Mouse (Mus musculus): ENCODE data around the gene Kcnmb2. TPM values are rescaled to one million over a fixed set of nuclear protein-coding genes. Genes with fewer than 3 reads are reported as not detected.

Gene Kcnmb2
- total and polyA plus RNA-seq, 3 experiments: not detected

DNA sequence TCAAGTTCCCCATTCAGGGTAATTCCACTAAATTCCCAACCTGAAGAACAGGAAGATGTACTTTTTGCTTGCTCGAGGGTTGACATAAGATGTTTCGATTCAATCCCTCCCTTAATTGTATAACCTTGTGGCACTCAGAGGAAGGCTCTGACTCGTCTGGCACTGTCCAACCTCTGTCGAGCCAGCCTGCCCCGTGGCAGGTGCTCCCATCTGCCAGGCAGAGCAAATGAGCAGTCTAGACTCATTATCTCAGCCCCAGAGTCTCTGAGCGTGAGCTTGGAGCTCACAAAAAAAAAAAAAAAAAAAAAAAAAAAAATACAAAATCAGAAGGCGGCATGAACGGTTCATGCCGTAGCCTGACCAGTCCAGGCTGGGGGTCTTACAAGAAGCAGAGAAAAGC, 130.1 kb downstream of the Kcnmb2 start:
- Histone ChIP-seq H3K4me3 (replicated peaks in 1 of 3; ENCODE audit: low read depth in 2 of 3, low read length in 2 of 3, poor library complexity in 1 of 3) (no peak overlapping the region), H3K27ac (ENCODE audit: insufficient read depth, low read depth) (no peak overlapping the region), H3K4me2 (ENCODE audit: insufficient read depth, low read depth, poor library complexity, severe bottlenecking) (no peak overlapping the region), H3K36me3 (replicated peaks in 1 of 2; ENCODE audit: control insufficient read depth in 1 of 2, insufficient read depth in 1 of 2, low read length in 1 of 2) (no peaks in the 10 kb centered on the region), H3K27me3 (replicated peaks) (no peaks in the 10 kb centered on the region), H3K9ac (ENCODE audit: insufficient read depth, low read depth) (no peak overlapping the region), H3K4me1 (ENCODE audit: control insufficient read depth in 1 of 2, insufficient read depth in 2 of 2) (peaks cover 3 to 19% of the 10 kb centered on the region in 2 experiments), H3K79me2 (replicated peaks; ENCODE audit: control insufficient read depth, extremely low read depth, insufficient read depth, poor library complexity, severe bottlenecking) (no peaks in the 10 kb centered on the region), H3K9me3 (replicated peaks; ENCODE audit: low read length) (no peaks in the 10 kb centered on the region)
- no peak for TF ChIP-seq RAD21 (IDR thresholded peaks at IDR 0.05; ENCODE audit: low read depth, low read length)
- no peak for TF ChIP-seq ZNF384 (IDR thresholded peaks at IDR 0.05; ENCODE audit: low read depth, low read length)
- no peak for TF ChIP-seq JUND (conservative IDR thresholded peaks at IDR 0.05; ENCODE audit: low read depth, low read length)
- TF ChIP-seq USF1 (IDR thresholded peaks at IDR 0.05; ENCODE audit: low read depth, low read length): no peak
- TF ChIP-seq MXI1 (IDR thresholded peaks at IDR 0.05; ENCODE audit: low read depth, low read length): no peak
- TF ChIP-seq EP300 (IDR thresholded peaks at IDR 0.05; ENCODE audit: low read length): no peak
- TF ChIP-seq MAX (IDR thresholded peaks at IDR 0.05; ENCODE audit: low read length): no peak
- no peak for TF ChIP-seq NELFE (IDR thresholded peaks at IDR 0.05; ENCODE audit: low read depth, low read length)
- no peak for TF ChIP-seq KAT2A (IDR thresholded peaks at IDR 0.05; ENCODE audit: insufficient replicate concordance, low read length)
- no peak for TF ChIP-seq TCF12 (IDR thresholded peaks at IDR 0.05; ENCODE audit: low read depth, low read length)
- TF ChIP-seq ZC3H11A (IDR thresholded peaks at IDR 0.05; ENCODE audit: low read depth, low read length): no peak
- TF ChIP-seq PAX5 (IDR thresholded peaks at IDR 0.05; ENCODE audit: low read length): no peak
- TF ChIP-seq UBTF (IDR thresholded peaks at IDR 0.05; ENCODE audit: low read depth, low read length): no peak
- DNase-seq (ENCODE audit: extremely low read depth): no peak
- in situ Hi-C loops (cut with MboI; ENCODE audit: low pct_ligation_motif_present, low pct_unique_long_range_greater_than_20kb, low sequenced_read_pairs): no loop called here
- dilution Hi-C loops (cut with MboI; ENCODE audit: extremely low pct_ligation_motif_present, extremely low pct_unique_long_range_greater_than_20kb, low sequenced_read_pairs): no loop called here

DNA sequence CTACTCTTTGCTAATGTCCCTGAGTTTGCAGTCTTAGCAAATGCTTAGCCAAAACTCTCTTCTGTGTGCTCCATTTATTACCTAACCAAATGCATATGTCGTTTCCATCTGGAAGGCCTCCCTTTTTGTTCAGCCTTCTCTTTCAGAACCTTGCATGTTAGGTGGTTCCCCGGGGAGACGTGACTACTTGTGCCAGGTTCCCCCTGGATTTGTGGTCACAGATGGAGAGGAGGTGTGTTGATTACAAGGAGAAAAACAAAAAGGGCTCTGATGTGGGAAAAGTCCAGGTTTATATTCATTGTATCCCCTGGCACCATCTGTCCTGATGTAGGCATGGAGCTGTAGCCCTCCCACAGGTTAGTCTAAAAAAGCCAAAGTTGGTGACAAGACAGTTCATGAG, 141.5 kb downstream of the Kcnmb2 start:
- no peak for DNase-seq (ENCODE audit: extremely low read depth)
- H3K27ac ChIP-seq (ENCODE audit: insufficient read depth, low read depth): no peak overlapping the region
- H3K79me2 ChIP-seq (replicated peaks; ENCODE audit: control insufficient read depth, extremely low read depth, insufficient read depth, poor library complexity, severe bottlenecking): no peaks in the 10 kb centered on the region
- H3K4me2 ChIP-seq (ENCODE audit: insufficient read depth, low read depth, poor library complexity, severe bottlenecking): no peak overlapping the region
- no peak overlapping the region for H3K4me3 ChIP-seq (replicated peaks in 1 of 3; ENCODE audit: low read depth in 2 of 3, low read length in 2 of 3, poor library complexity in 1 of 3)
- H3K36me3 ChIP-seq (replicated peaks in 1 of 2; ENCODE audit: control insufficient read depth in 1 of 2, insufficient read depth in 1 of 2, low read length in 1 of 2): no peaks in the 10 kb centered on the region
- no peak overlapping the region for H3K9ac ChIP-seq (ENCODE audit: insufficient read depth, low read depth)
- peaks cover 0 to 4% of the 10 kb centered on the region in 2 experiments; a peak in 1 of 4 replicates for H3K4me1 ChIP-seq (ENCODE audit: control insufficient read depth in 1 of 2, insufficient read depth in 2 of 2)
- H3K9me3 ChIP-seq (replicated peaks; ENCODE audit: low read length): no peaks in the 10 kb centered on the region
- dilution Hi-C loops (cut with MboI; ENCODE audit: extremely low pct_ligation_motif_present, extremely low pct_unique_long_range_greater_than_20kb, low sequenced_read_pairs): no loop called here
- no peak for TF ChIP-seq MXI1 (IDR thresholded peaks at IDR 0.05; ENCODE audit: low read depth, low read length)
- TF ChIP-seq BHLHE40 (IDR thresholded peaks at IDR 0.05; ENCODE audit: low read depth, low read length): no peak
- no peak for TF ChIP-seq SIN3A (IDR thresholded peaks at IDR 0.05; ENCODE audit: low read length)
- no peak for TF ChIP-seq PAX5 (IDR thresholded peaks at IDR 0.05; ENCODE audit: low read length)
- TF ChIP-seq SMC3 (IDR thresholded peaks at IDR 0.05; ENCODE audit: low read depth, low read length): no peak
- TF ChIP-seq RAD21 (IDR thresholded peaks at IDR 0.05; ENCODE audit: low read depth, low read length): no peak
- no peak for TF ChIP-seq MAX (IDR thresholded peaks at IDR 0.05; ENCODE audit: low read length)
- TF ChIP-seq POLR2A (IDR thresholded peaks at IDR 0.05; ENCODE audit: low read depth, low read length): no peak
- in situ Hi-C loops (cut with MboI; ENCODE audit: low pct_ligation_motif_present, low pct_unique_long_range_greater_than_20kb, low sequenced_read_pairs): no loop called here
- no peaks in the 10 kb centered on the region for H3K27me3 ChIP-seq (replicated peaks)
